Mouse (Mus musculus) erythroblast, embryonic 14.5 days (primary cell): ENCODE measurements around the gene Myadml2. TPM values are rescaled to one million over a fixed set of nuclear protein-coding genes. Genes with fewer than 3 reads are reported as not detected.

Experiments
- H3K27me3 ChIP-seq: 2 replicates; pipeline ENCODE4 v1.6.1; 2012; ENCODE audit warnings: inconsistent platforms; ENCODE audit not compliant: control insufficient read depth
- H3K36me3 ChIP-seq: 2 replicates; pipeline ENCODE4 v1.6.1; 2012; ENCODE audit warnings: mild to moderate bottlenecking, inconsistent platforms; ENCODE audit not compliant: control insufficient read depth
- H3K4me1 ChIP-seq: 2 replicates; pipeline ENCODE4 v1.6.1; 2012; ENCODE audit warnings: inconsistent platforms; ENCODE audit not compliant: control insufficient read depth
- H3K4me3 ChIP-seq: replicated peaks from 2 replicates; pipeline ENCODE3; 2012; ENCODE audit warnings: moderate library complexity, mild to moderate bottlenecking, inconsistent platforms
- H3K9me3 ChIP-seq: 2 replicates; pipeline ENCODE4 v1.6.1; 2012; ENCODE audit warnings: low read length, inconsistent platforms, mixed read lengths; ENCODE audit not compliant: control insufficient read depth
- GATA1 ChIP-seq: IDR thresholded peaks from 2 replicates; pipeline ENCODE4 v1.6.1; 2012; ENCODE audit warnings: low read length, inconsistent platforms, mixed read lengths
- TAL1 ChIP-seq: IDR thresholded peaks from 3 replicates; pipeline ENCODE4 v1.6.1; 2012; ENCODE audit warnings: low read length, inconsistent platforms, mixed read lengths
- polyA plus RNA-seq: library from polyadenylated mRNA; stranded (reverse); fragments of >175 nt; gene quantifications from 2 replicates; pipeline ENCODE4 v1.2.3, GENCODE M21; 2012

The Myadml2 gene
- polyA plus RNA-seq, 1 experiment = not detected

DNA sequence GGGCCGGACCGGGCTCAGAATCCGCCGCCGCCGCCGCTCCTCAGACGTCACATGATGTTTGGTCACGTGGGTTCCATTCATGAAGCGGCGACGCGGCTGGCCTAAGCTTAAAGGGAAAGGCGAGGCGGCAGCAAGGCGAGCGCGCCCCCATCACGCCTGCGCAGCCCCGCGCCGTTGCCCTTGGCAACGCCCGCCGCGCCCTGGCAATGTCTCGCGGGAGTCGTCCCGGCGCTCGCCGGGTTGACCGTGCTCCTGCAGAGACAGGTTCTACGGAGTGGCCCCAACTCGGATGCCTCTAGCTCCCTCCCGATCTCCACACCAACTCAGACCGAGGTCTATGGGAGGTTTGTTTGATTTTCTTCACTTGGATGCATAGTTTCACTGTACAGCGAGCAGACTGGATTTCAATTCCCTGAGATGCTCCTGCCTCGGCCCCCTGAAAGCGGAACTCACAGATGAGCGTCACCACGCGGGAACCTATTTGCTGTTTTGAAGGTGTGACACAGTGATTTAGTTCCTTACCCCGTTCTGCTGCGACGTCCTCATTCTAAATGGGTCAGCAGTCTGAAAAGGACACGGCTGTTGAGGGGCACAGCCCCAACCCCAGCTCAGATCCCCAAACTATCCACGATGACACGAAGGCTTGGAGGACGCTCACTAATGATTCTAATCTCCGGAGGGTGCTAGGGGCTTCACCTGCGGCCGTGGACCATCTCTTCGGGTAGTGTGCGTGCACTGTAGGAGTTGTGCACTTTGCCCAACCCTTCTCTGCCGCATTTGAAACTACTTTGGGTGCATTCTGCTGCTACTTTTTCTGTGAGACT, 14.2 kb downstream of the Myadml2 start, which contains the start of gene Mafg:
TSS of gene Mafg (minus strand) at position 81 of the 824 bp plus-strand sequence.
- H3K9me3 ChIP-seq = no peaks in the 10 kb centered on the region
- H3K4me1 ChIP-seq = peaks cover 65% of the 10 kb centered on the region
- no peaks in the 10 kb centered on the region for H3K27me3 ChIP-seq

DNA sequence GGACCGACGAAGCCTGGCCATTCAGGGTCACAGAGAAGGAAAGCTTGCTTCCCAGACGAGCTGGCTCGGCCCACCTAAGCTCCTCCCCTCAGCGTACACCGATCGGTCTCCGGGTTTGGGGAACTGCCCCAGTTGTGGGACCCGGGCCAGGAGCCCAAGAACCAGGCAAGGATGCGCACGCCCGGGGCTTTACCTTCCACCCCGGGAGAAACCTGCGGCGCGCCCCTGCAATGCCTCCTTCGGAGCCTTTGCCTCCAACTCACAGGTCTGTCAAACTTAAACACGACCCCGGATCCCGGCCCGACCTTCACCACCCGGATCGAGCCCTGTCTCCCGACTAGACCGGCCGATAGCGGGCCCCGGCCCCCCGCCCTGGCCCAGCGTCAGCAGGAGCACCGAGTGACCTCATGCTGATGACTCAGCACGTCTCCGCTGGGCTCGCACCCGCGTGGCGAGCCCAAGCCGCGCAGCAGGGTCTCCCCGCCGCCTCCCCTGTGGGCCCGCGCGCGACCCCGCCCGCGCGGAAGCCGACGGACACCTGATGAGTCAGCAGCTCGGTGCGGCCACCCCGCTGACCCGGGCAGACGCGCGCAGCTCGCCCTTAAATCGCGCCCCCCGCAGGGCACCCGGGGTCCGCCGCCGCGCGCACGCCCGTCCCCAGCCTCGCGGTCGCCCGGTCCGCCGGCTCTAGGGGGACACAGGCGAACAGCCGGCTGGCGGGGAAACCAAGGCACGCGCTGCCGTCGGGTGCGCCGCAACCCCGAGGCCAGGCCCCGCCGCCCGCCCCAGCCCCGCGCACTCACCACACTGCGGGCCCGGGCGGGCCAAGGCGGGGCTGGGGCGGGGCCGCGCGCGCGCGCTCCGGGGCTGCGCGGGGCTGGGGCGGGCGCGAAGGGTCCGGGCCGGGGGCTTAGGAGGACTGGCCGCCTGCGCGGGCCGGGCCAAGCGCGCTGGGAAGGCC, 15.1 kb downstream of the Myadml2 start:
- H3K36me3 ChIP-seq = peaks cover 40% of the 10 kb centered on the region
- peaks cover 71% of the 10 kb centered on the region for H3K4me1 ChIP-seq
- no peak for TF ChIP-seq TAL1
- TF ChIP-seq GATA1 = no peak
- H3K27me3 ChIP-seq = no peaks in the 10 kb centered on the region
- H3K4me3 ChIP-seq = peak overlapping the region; percentile 83
- no peaks in the 10 kb centered on the region for H3K9me3 ChIP-seq

More for the DNA sequence above, 14.2 kb downstream of the Myadml2 start, which contains the start of gene Mafg:
- peak within 1 kb of the TSS; percentile 83 for H3K4me3 ChIP-seq
- TF ChIP-seq GATA1 = no peak
- no peak for TF ChIP-seq TAL1
- peaks cover 32% of the 10 kb centered on the region for H3K36me3 ChIP-seq

DNA sequence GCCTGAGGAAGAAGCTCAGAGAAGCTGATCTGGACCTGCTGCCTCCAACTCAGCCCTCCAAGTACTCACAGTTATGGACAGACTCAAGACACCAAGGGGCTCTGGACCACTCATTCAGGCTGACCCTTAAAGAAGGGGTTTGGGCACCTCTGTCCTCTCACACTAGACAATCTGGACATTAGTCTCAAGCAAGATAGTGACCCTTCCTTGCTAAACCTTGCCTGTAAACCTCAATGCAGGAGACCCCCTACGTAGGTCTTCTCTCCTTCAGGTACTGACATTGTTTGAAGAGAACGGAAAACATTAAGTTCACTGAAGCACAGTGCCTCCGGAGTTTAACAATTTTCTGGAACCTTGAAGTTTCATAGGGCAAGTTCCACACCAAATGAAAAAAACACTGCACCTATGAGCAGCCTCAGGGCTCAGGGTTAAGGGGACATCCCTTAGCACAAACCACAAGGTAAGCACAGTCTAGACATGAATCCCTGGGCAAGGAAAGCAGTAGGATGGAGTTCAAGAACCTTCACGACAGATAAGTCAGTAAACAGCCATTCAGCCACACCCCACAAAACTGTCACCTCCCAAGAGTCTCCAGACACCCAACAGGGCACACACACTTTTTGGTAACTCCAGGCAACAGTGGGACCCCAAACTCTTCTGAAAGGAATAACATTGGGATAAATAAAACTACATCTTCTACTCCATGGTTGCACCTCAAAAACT, 16.1 kb downstream of the Myadml2 start:
- no peak for TF ChIP-seq GATA1
- no peak for TF ChIP-seq TAL1
- Histone ChIP-seq H3K36me3 (peaks cover 48% of the 10 kb centered on the region), H3K9me3 (no peaks in the 10 kb centered on the region), H3K4me3 (peak overlapping the region; percentile 83), H3K4me1 (peaks cover 80% of the 10 kb centered on the region), H3K27me3 (no peaks in the 10 kb centered on the region)

DNA sequence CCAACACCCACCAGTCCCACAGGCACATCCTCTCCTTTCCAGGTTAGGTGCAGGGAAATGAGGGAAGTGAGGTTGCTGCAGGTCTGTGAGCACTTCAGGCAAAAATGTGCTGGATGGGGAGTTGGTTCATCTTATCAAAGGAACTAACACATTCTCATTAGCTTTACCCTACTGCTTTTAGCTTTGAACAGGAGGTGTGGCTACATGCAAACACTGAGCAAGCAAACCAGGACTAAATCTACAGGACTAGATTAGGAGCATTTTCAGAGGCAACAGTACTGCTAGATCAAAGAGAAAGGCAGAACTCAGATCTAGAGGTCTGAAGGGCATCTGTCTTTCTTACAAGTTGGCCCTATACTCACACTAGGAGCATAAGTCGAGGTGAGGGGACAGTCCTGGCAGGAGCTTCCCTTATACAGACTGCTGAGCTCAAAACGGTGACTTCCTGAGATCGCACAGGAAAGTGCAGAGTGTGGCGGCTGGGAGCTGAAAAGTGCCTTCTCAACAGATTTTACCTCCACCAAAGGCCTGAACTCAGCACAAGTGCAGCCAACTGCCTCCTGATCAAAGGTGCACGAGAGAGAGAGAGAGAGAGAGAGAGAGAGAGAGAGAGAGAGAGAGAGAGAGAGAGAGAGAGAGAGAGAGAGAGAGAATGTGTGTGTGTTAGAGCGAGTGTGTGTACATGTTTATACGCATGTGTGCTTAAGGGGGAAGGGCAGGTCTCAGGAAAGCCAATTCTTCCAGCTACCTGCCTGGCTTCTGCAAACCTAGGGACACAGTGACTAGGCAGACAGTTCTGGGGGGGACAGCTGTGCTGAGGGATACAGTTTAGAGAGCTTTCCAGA, 16.9 kb downstream of the Myadml2 start:
- TF ChIP-seq GATA1 = no peak
- no peak for TF ChIP-seq TAL1
- no peaks in the 10 kb centered on the region for H3K27me3 ChIP-seq
- peaks cover 55% of the 10 kb centered on the region for H3K36me3 ChIP-seq
- no peaks in the 10 kb centered on the region for H3K9me3 ChIP-seq
- H3K4me3 ChIP-seq = peak overlapping the region; percentile 83
- peaks cover 83% of the 10 kb centered on the region for H3K4me1 ChIP-seq

DNA sequence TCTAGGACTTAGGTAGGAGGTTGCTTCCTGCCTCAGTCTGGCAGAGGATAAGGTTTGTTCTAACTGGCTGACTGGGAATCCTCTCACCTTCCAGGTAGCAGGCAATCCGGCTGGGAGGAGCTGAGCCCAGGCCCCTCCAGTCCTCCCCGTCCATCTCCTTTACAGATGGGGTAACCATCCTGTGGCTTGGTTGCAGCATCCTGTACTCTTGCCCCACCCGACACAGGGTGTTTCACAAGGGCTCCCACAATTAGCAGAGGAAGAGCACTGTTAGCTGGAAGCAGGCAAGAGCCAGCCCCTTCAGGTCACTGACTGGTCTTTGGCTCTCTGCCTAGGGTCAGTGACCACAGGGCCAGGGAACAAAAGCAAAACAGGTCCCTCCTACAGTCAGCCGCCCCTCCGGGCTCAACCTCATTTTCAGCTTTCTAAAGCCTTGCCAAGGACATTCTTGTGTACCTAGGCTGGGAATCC, 17.5 kb downstream of the Myadml2 start:
- Histone ChIP-seq H3K4me3 (peak overlapping the region; percentile 83), H3K4me1 (peaks cover 86% of the 10 kb centered on the region)

DNA sequence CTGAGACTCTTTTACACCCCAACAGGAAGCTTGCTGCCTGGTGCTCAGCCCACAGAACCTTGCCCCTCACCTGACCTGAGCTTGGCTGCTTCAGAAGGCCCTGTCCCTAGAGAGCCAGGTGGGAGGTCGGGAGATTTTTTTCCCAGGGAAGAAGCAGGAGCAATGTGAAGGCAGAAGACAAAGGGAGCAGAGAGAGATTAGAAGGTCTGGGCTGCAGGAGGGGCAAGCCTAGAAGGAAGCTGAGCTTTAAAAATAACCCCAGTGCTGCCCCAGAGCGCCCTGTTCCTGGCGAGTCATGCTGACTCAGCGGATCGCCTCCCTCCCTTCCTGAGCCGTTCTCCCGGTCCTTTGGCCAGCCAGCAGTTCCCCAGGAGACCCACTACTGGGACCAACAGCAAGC, 18.0 kb downstream of the Myadml2 start:
- H3K27me3 ChIP-seq = no peaks in the 10 kb centered on the region
- H3K9me3 ChIP-seq = no peaks in the 10 kb centered on the region
- TF ChIP-seq GATA1 (no peak), TAL1 (no peak)
- H3K36me3 ChIP-seq = peaks cover 63% of the 10 kb centered on the region
- H3K4me3 ChIP-seq = peak overlapping the region; percentile 83
- H3K4me1 ChIP-seq = peaks cover 88% of the 10 kb centered on the region

More for the DNA sequence above, 17.5 kb downstream of the Myadml2 start:
- TF ChIP-seq TAL1 (no peak), GATA1 (no peak)
- Histone ChIP-seq H3K9me3 (no peaks in the 10 kb centered on the region), H3K36me3 (peaks cover 59% of the 10 kb centered on the region), H3K27me3 (no peaks in the 10 kb centered on the region)

DNA sequence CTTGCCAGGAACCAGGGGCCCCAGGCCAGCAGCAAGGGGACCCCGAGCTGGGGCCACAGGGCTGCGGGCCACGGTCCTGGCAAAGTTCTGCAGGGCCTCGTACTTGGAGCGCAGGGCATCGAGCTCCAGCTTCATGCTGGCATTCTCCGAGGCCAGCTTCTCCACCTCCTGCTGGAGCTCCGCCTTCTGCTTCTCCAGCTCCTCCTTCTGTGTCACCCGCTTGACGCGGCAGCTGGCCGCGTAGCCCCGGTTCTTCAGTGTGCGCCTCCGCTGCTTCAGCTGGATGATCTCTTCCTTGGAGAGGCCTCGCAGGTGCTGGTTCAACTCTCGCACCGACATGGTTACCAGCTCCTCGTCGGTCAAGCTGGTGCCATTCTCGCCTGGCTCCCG, 18.6 kb downstream of the Myadml2 start:
- peaks cover 86% of the 10 kb centered on the region for H3K4me1 ChIP-seq
- no peaks in the 10 kb centered on the region for H3K27me3 ChIP-seq
- no peaks in the 10 kb centered on the region for H3K9me3 ChIP-seq
- peaks cover 64% of the 10 kb centered on the region for H3K36me3 ChIP-seq
- H3K4me3 ChIP-seq = peak overlapping the region; percentile 83
- TF ChIP-seq GATA1 (no peak), TAL1 (no peak)
